Mouse (Mus musculus): ENCODE data around the gene Kcnk5.

DNA sequence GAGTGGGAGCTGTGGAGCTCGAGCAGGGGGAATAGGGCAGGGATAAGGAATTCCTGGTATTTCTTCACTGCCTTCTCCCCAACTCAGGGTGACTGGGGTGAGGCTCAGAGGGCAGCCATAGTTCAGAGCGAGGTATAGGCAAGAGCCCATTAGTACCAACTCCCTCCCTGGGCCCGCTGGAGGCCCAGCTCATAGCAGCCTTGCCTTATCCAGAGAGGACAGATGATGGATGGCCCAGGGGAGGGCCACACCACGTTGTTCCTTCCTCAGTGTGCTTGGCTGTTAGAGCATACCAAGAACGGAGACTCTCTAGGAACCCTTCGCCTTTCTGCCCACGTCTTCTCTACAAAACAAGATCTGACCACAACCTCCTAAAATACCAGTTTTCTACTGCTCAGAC is 27.4 kb downstream of the Kcnk5 start:
- TF ChIP-seq MXI1 (IDR thresholded peaks at IDR 0.05; ENCODE audit: low read depth, low read length) (no peak), CTCF (conservative IDR thresholded peaks at IDR 0.05 in 1 of 2, IDR thresholded peaks at IDR 0.05 in 1 of 2; ENCODE audit: low read depth in 2 of 2, low read length in 2 of 2) (no peak), E2F4 (IDR thresholded peaks at IDR 0.05; ENCODE audit: insufficient replicate concordance, low read depth, low read length) (no peak), ZMIZ1 (IDR thresholded peaks at IDR 0.05; ENCODE audit: low read depth, low read length) (no peak), MYC (IDR thresholded peaks at IDR 0.05; ENCODE audit: low read depth, low read length) (no peak), ZNF384 (IDR thresholded peaks at IDR 0.05; ENCODE audit: low read depth, low read length) (no peak), POLR2AphosphoS2 (IDR thresholded peaks at IDR 0.05; ENCODE audit: low read depth, low read length) (no peak), HCFC1 (IDR thresholded peaks at IDR 0.05; ENCODE audit: low read depth, low read length) (no peak), ZKSCAN1 (IDR thresholded peaks at IDR 0.05; ENCODE audit: borderline replicate concordance, low read depth, low read length) (no peak), SMC3 (IDR thresholded peaks at IDR 0.05; ENCODE audit: low read depth, low read length) (no peak), ZC3H11A (IDR thresholded peaks at IDR 0.05; ENCODE audit: low read depth, low read length) (no peak)

All from CH12.LX (cell line).